Mouse (Mus musculus): ENCODE measurements around the gene Vhl. TPM values are rescaled to one million over a fixed set of nuclear protein-coding genes. Genes with fewer than 3 reads are reported as not detected.

The Vhl gene
- polyA plus RNA-seq, 1 experiment: 50.1 TPM

DNA sequence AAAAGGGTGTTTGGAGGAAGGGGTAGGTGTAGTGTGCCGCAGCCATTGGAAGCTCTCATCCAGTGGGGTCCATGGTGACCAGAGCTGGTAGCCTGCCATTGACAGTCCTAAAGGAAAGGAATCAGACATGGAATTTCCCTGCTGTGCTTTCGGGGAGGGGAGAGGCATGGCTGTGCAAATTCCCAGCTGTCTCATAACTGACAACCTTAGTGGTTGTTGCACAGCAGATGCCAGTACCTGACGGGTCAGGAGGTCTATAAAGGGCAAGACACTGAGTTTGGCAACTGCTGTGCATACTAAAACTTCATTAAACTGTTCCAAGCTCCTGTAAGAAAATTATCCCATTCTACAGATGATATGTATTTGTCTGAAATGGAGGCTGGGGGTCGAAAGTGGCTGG lies 25.8 kb upstream of the Vhl start:
- no peaks in the 10 kb centered on the region for H3K4me1 ChIP-seq (ENCODE audit: control insufficient read depth, insufficient read depth, low read length)
- no peak overlapping the region for H3K4me3 ChIP-seq (replicated peaks; ENCODE audit: insufficient read depth, low read depth, low read length)
- TF ChIP-seq POLR2A (IDR thresholded peaks at IDR 0.05; ENCODE audit: borderline replicate concordance, insufficient read depth, low read length) (no peak), CTCF (IDR thresholded peaks at IDR 0.05; ENCODE audit: borderline replicate concordance, insufficient read depth, low read depth, low read length) (no peak)
- WGBS: 86% methylated on average over 4 of the region's 4 CpGs
- H3K27ac ChIP-seq (ENCODE audit: insufficient read depth, low read length): no peak overlapping the region
- no peak for DNase-seq
- no peaks in the 10 kb centered on the region for H3K27me3 ChIP-seq (ENCODE audit: control insufficient read depth, insufficient read depth, low read length)

DNA sequence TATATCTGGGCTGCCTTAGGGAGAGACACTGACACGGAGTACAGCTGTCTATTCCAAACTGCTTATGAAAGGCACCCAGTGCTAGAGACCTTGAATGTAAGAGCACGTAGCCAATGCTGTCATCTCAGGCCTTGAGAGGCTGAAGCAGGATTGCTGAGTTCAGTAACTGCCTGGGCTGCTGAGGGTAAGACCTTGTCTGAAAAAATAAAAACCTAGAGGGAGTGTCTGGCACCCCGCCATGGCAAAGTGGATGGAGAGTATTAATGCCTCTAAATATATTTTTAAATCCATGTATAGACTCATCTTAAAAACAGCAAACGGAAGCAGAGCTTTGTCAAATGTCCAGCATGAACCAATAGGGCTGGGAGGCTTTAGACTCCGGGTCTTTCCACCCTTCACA lies 23.9 kb upstream of the Vhl start:
- no peak for DNase-seq
- no peak overlapping the region for H3K4me3 ChIP-seq (replicated peaks; ENCODE audit: insufficient read depth, low read depth, low read length)
- TF ChIP-seq POLR2A (IDR thresholded peaks at IDR 0.05; ENCODE audit: borderline replicate concordance, insufficient read depth, low read length): no peak
- TF ChIP-seq CTCF (IDR thresholded peaks at IDR 0.05; ENCODE audit: borderline replicate concordance, insufficient read depth, low read depth, low read length): no peak
- H3K27ac ChIP-seq (ENCODE audit: insufficient read depth, low read length): no peak overlapping the region
- WGBS: 74% methylated on average over 5 of the region's 5 CpGs
- no peaks in the 10 kb centered on the region for H3K4me1 ChIP-seq (ENCODE audit: control insufficient read depth, insufficient read depth, low read length)
- H3K27me3 ChIP-seq (ENCODE audit: control insufficient read depth, insufficient read depth, low read length): no peaks in the 10 kb centered on the region

DNA sequence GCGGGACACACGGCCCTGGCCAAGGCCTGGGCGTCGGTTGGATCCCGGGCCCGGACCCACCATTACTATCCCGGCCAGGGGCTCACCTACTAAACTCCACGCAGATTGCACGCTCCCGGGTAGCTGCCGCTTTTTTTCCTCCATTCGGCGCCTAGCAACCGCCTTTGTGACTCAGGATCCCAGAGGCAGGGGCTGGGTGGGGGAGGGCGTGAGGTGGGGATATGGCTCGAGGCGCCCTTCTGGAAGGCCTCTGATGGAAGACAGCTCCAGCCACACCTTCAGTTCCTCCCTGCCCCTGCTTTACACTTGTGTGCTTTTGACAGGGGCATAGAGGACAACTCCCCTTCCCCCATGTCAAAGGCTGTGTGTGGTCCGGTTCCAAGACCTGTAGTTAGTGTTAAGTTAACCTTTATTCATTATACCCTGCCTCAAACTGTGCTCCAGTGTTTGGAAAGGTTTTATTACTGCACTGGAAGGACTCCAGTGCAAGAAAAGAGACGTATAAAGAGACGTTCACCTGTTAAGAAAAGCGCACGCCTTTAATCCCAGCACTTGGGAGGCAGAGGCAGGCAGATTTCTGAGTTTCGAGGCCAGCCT lies 23.1 kb upstream of the Vhl start, which contains the start of gene Fancd2os:
Gene Fancd2os, minus strand, starts transcription at position 173 of the 597 bp plus-strand sequence.
- Histone ChIP-seq H3K27me3 (ENCODE audit: control insufficient read depth, insufficient read depth, low read length) (no peaks in the 10 kb centered on the region), H3K4me3 (replicated peaks; ENCODE audit: insufficient read depth, low read depth, low read length) (no peak within 1 kb of the TSS), H3K4me1 (ENCODE audit: control insufficient read depth, insufficient read depth, low read length) (no peaks in the 10 kb centered on the region), H3K27ac (ENCODE audit: insufficient read depth, low read length) (no peak within 1 kb of the TSS)
- no peak for DNase-seq
- no peak for TF ChIP-seq CTCF (IDR thresholded peaks at IDR 0.05; ENCODE audit: borderline replicate concordance, insufficient read depth, low read depth, low read length)
- no peak for TF ChIP-seq POLR2A (IDR thresholded peaks at IDR 0.05; ENCODE audit: borderline replicate concordance, insufficient read depth, low read length)
- WGBS: 44% methylated on average over 23 of the region's 23 CpGs

DNA sequence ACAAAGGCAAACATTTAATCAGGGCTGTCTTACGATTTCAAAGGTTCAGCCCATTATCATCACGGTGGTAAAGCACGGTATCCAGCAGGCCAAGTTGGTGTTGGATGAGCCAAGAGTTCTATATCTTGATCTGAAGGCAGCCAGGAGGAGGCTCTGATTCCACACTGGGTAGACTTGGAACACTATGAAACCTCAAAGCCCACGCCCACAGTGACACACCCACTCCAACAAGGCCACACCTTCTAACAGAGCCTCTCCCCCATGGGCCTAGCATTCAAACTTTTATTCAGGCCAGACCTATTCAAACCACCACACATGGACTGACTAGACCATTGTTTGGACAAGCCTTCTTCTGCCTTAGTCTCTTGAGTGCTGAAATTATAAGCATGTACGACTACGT lies 20.9 kb upstream of the Vhl start:
- 91% methylated on average over 6 of the region's 6 CpGs for WGBS
- TF ChIP-seq POLR2A (IDR thresholded peaks at IDR 0.05; ENCODE audit: borderline replicate concordance, insufficient read depth, low read length): no peak
- no peak for TF ChIP-seq CTCF (IDR thresholded peaks at IDR 0.05; ENCODE audit: borderline replicate concordance, insufficient read depth, low read depth, low read length)
- peaks cover 2% of the 10 kb centered on the region for H3K4me1 ChIP-seq (ENCODE audit: control insufficient read depth, insufficient read depth, low read length)
- no peaks in the 10 kb centered on the region for H3K27me3 ChIP-seq (ENCODE audit: control insufficient read depth, insufficient read depth, low read length)
- DNase-seq: no peak
- H3K27ac ChIP-seq (ENCODE audit: insufficient read depth, low read length): no peak overlapping the region
- no peak overlapping the region for H3K4me3 ChIP-seq (replicated peaks; ENCODE audit: insufficient read depth, low read depth, low read length)

DNA sequence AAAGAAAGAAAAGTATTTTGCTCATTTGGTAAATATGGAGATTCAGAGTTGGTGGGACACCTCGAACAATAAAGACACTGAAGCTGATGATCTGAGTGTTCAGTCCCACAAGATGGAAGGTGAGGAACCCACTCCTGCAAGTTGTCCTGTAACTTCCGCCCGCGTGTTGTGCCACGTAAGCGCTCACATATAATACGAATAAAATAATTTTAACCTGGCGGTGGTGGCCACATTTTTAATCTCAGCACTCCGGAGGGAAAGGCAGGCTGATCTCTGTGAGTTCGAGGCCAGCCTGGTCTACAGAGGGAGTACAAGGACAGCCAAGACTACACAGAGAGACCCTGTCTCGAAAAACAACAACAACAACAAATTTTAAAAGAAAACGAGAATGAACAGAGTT lies 19.8 kb upstream of the Vhl start:
- Histone ChIP-seq H3K4me3 (replicated peaks; ENCODE audit: insufficient read depth, low read depth, low read length) (peak overlapping the region; percentile 79), H3K27me3 (ENCODE audit: control insufficient read depth, insufficient read depth, low read length) (no peaks in the 10 kb centered on the region), H3K4me1 (ENCODE audit: control insufficient read depth, insufficient read depth, low read length) (peaks cover 2% of the 10 kb centered on the region), H3K27ac (ENCODE audit: insufficient read depth, low read length) (peak overlapping the region; percentile 50; the same call in 1 of the 2 replicates)
- 54% methylated on average over 12 of the region's 12 CpGs for WGBS
- no peak for DNase-seq
- TF ChIP-seq CTCF (IDR thresholded peaks at IDR 0.05; ENCODE audit: borderline replicate concordance, insufficient read depth, low read depth, low read length) (no peak), POLR2A (IDR thresholded peaks at IDR 0.05; ENCODE audit: borderline replicate concordance, insufficient read depth, low read length) (no peak)

DNA sequence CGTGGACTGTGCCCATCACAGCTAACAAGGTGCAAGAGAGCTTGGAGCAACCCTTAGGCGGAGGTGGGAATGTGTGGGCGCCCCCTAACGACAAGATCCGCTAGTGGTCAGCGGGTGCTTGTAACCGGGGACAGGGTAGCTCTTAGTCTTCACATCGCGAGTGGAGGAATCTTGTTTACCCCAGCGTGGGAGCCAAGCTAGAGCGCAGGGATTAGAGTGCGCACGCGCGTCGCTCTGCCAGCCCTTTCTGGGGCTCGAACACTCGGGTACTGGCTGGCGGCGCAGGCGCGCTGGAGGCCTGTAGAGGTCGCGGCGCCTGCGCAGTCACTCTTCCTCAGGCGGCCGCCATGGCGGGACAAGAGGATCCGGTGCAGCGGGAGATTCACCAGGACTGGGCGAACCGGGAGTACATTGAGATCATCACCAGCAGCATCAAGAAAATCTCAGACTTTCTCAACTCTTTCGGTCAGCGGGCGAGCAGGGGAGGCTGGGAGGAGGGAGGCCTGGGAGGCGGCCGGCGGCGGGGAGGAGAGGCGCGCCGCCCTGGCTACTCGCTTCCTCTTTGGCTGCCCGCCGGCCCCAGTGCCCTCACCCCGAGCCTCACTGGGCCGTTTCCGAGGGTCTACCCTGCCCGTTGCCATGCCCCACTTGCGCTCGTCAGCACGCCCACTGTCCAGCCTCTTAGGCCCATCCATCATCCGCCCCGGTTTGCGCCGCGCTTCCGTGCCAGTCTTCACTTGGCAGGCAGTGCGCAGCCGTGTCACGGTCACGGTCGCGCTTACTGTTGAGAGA lies 19.1 kb upstream of the Vhl start, which contains the start of gene Brk1:
Gene Brk1, plus strand, starts transcription at position 341 of the 792 bp plus-strand sequence.
- peak within 1 kb of the TSS; percentile 61 for H3K27ac ChIP-seq (ENCODE audit: insufficient read depth, low read length)
- WGBS: under 1% methylated on average over 62 of the region's 65 CpGs
- H3K4me3 ChIP-seq (replicated peaks; ENCODE audit: insufficient read depth, low read depth, low read length): peak within 1 kb of the TSS; percentile 79
- TF ChIP-seq POLR2A (IDR thresholded peaks at IDR 0.05; ENCODE audit: borderline replicate concordance, insufficient read depth, low read length) (peak; percentile 78), CTCF (IDR thresholded peaks at IDR 0.05; ENCODE audit: borderline replicate concordance, insufficient read depth, low read depth, low read length) (peak; percentile 57; the same call in 1 of the 2 replicates)
- DNase-seq: peak; percentile 92 to 93
- no peaks in the 10 kb centered on the region for H3K27me3 ChIP-seq (ENCODE audit: control insufficient read depth, insufficient read depth, low read length)
- peaks cover 2% of the 10 kb centered on the region for H3K4me1 ChIP-seq (ENCODE audit: control insufficient read depth, insufficient read depth, low read length)

DNA sequence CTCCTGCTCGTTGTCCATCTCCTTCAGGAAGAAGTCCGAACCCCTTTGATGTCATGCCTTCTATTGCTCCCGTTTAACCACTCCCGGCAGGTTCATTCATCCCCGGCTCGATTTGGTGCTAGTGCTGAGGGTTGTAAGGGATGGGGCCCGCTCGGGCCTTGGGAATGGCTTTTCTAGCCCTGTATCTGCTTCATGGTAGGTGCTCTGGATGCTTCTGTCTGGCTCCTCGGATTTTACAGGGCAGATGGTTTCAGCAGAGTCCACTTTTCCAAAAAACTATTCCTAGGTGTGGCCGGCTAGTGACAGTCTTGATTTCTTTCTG lies 18.6 kb upstream of the Vhl start:
- no peak for TF ChIP-seq CTCF (IDR thresholded peaks at IDR 0.05; ENCODE audit: borderline replicate concordance, insufficient read depth, low read depth, low read length)
- TF ChIP-seq POLR2A (IDR thresholded peaks at IDR 0.05; ENCODE audit: borderline replicate concordance, insufficient read depth, low read length): no peak
- H3K27me3 ChIP-seq (ENCODE audit: control insufficient read depth, insufficient read depth, low read length): no peaks in the 10 kb centered on the region
- peak overlapping the region; percentile 61 for H3K27ac ChIP-seq (ENCODE audit: insufficient read depth, low read length)
- peak overlapping the region; percentile 79 for H3K4me3 ChIP-seq (replicated peaks; ENCODE audit: insufficient read depth, low read depth, low read length)
- no peak for DNase-seq
- peaks cover 2% of the 10 kb centered on the region for H3K4me1 ChIP-seq (ENCODE audit: control insufficient read depth, insufficient read depth, low read length)
- 2% methylated on average over 10 of the region's 10 CpGs for WGBS

DNA sequence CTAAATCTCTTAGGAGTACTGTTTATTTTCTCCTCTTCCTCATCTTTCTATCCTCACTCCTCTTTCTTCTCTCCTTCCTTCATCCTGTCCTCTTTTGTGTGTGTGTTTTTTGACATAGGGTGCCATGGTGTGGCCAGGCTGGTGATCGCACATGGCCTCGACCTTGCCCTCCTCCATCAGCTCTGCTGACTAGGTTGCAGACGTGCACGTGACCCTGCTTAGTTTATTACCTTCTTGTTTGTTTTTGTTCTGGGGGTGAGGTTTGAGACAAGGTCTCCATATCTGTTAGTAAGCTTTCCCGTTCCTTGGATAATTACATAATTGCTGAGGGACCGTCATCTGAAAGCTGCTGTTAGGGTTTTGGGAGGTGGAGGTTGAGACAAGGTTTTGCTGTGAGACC lies 14.9 kb upstream of the Vhl start:
- H3K4me3 ChIP-seq (replicated peaks; ENCODE audit: insufficient read depth, low read depth, low read length): no peak overlapping the region
- no peaks in the 10 kb centered on the region for H3K27me3 ChIP-seq (ENCODE audit: control insufficient read depth, insufficient read depth, low read length)
- H3K4me1 ChIP-seq (ENCODE audit: control insufficient read depth, insufficient read depth, low read length): peaks cover 2% of the 10 kb centered on the region
- WGBS: 78% methylated on average over 6 of the region's 6 CpGs
- TF ChIP-seq CTCF (IDR thresholded peaks at IDR 0.05; ENCODE audit: borderline replicate concordance, insufficient read depth, low read depth, low read length) (no peak), POLR2A (IDR thresholded peaks at IDR 0.05; ENCODE audit: borderline replicate concordance, insufficient read depth, low read length) (no peak)
- H3K27ac ChIP-seq (ENCODE audit: insufficient read depth, low read length): no peak overlapping the region
- no peak for DNase-seq

Measured in cerebellum, adult 2 months (tissue).